Mouse (Mus musculus) forebrain, embryonic 14.5 days (tissue): ENCODE measurements at regions not wholly inside any gene's neighbourhood (a gene's known extent, or its start where the extent isn't known, plus 50 kb on each side); places are given as distances from the start of the nearest gene placed in this dataset.

Experiments
- ATAC-seq: fragments of 200-750 bp; cut with Nextera tagmentation; 2 replicates; pipeline ENCODE4 v1.8.0; 2017; ENCODE audit warnings: mild to moderate bottlenecking, moderate library complexity
- DNase-seq: peaks from one replicate; pipeline ENCODE4 v3.0.0-alpha.2; 2015; ENCODE audit warnings: low spot score
- H3K27ac ChIP-seq: fragments of 300-500 bp; sonication (generic); 2 replicates; pipeline ENCODE4 v1.5.1; 2014; ENCODE audit warnings: low read depth, mild to moderate bottlenecking, control low read depth, low read length, moderate library complexity
- H3K27me3 ChIP-seq: fragments of 300-500 bp; sonication (generic); replicated peaks from 2 replicates; pipeline ENCODE4 v1.6.1; 2014; ENCODE audit warnings: low read length, control low read depth, mixed read lengths; ENCODE audit not compliant: control insufficient read depth, insufficient read depth
- H3K36me3 ChIP-seq: fragments of 300-500 bp; sonication (generic); 2 replicates; pipeline ENCODE4 v1.6.1; 2014; ENCODE audit warnings: low read length, control low read depth; ENCODE audit not compliant: control insufficient read depth, insufficient read depth
- H3K4me1 ChIP-seq: fragments of 300-500 bp; sonication (generic); 2 replicates; pipeline ENCODE4 v1.6.1; 2014; ENCODE audit warnings: antibody characterized with exemption, low read length, control low read depth; ENCODE audit not compliant: control insufficient read depth, insufficient read depth
- H3K4me2 ChIP-seq: fragments of 300-500 bp; sonication (generic); 2 replicates; pipeline ENCODE4 v1.6.1; 2014; ENCODE audit warnings: mild to moderate bottlenecking, control low read depth, low read length
- H3K4me3 ChIP-seq: fragments of 300-500 bp; sonication (generic); 2 replicates; pipeline ENCODE4 v1.5.1; 2014; ENCODE audit warnings: low read depth, low read length, control low read depth
- H3K9ac ChIP-seq: fragments of 300-500 bp; sonication (generic); 2 replicates; pipeline ENCODE4 v1.6.1; 2014; ENCODE audit warnings: mild to moderate bottlenecking, low read length, control low read depth, moderate library complexity
- H3K9me3 ChIP-seq: fragments of 300-500 bp; sonication (generic); replicated peaks from 2 replicates; pipeline ENCODE4 v1.6.1; 2016; ENCODE audit warnings: low read length, control low read depth, mixed read lengths; ENCODE audit not compliant: control insufficient read depth
- WGBS: fragments of 180-500 bp; shearing (Covaris S2); extraction: QIAGEN DNeasy Blood & Tissue Kit; methylation state at CpG from one replicate; pipeline ENCODE4 v1.1.7; 2014; 5-methylcytosine and 5-hydroxymethylcytosine counted together

- Histone ChIP-seq H3K9ac (peak overlapping the region; percentile 48), H3K9me3 (no peaks in the 10 kb centered on the region), H3K4me2 (peak overlapping the region; percentile 32; the same call in 1 of the 2 replicates), H3K36me3 (no peaks in the 10 kb centered on the region), H3K4me3 (no peak overlapping the region), H3K4me1 (peaks cover 12% of the 10 kb centered on the region; the same call in 1 of the 2 replicates), H3K27ac (no peak overlapping the region), H3K27me3 (no peaks in the 10 kb centered on the region)
- WGBS, result 3% methylated on average over 17 of the region's 17 CpGs
- ATAC-seq (peak; percentile 60; the same call in 1 of the 2 replicates), DNase-seq (peak; percentile 59)
Measured at GRCm38 (mm10) chr2:178727930-178728793, 297.8 kb downstream of the Cdh26 start.

DNA sequence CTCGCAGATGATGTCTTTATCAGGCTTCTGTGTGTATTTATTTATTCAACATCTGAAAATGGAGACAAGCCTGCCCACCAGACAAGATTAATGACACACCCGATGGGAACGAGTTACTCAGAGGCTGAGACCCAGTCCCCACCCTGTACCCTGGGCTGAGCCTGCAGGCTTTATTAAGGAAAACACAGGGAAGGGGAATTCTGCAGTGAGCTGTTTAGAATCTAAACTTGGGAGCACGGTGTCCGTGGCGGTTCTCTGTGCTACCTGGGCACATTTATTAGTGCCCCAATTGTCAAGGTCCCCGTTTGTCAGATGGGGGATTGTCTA is 298.4 kb downstream of the Cdh26 start:
- peaks cover 12% of the 10 kb centered on the region; the same call in 1 of the 2 replicates for H3K4me1 ChIP-seq
- H3K36me3 ChIP-seq, result no peaks in the 10 kb centered on the region
- no peaks in the 10 kb centered on the region for H3K27me3 ChIP-seq
- peak overlapping the region; percentile 48 for H3K9ac ChIP-seq
- H3K9me3 ChIP-seq, result no peaks in the 10 kb centered on the region
- H3K27ac ChIP-seq, result no peak overlapping the region
- H3K4me3 ChIP-seq, result no peak overlapping the region
- peak overlapping the region; percentile 32; the same call in 1 of the 2 replicates for H3K4me2 ChIP-seq
- DNase-seq (no peak), ATAC-seq (no peak)
- 6% methylated on average over 7 of the region's 7 CpGs for WGBS

DNA sequence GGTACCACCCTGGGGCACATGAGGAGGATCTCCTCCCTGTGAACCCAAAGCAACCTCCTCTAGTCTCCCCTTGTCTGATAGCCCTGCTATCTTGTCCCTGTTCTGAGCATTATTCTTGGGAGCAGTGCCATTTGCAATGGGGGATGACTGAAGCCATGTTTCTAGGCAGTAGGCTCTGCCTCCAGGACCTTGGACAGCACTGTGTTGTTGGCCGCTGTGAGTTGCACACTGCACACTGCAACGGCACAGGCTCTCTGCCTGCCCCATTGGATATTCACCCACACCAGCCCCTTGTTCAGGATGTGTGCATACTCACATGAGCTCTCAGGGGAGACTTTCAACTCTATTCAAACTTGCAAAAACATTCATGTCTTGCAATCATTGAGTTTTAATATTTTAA is 304.8 kb downstream of the Cdh26 start:
- Histone ChIP-seq H3K36me3 (no peaks in the 10 kb centered on the region), H3K4me3 (no peak overlapping the region), H3K27ac (no peak overlapping the region), H3K4me2 (no peak overlapping the region), H3K9me3 (no peaks in the 10 kb centered on the region), H3K27me3 (no peaks in the 10 kb centered on the region), H3K4me1 (no peaks in the 10 kb centered on the region), H3K9ac (no peak overlapping the region)
- ATAC-seq (no peak), DNase-seq (peak; percentile 27)
- 18% methylated on average over 2 of the region's 2 CpGs for WGBS

GRCm38 (mm10) chr2:178744617-178745016 is 314.3 kb downstream of the Cdh26 start:
- H3K27ac ChIP-seq, result no peak overlapping the region
- no peak overlapping the region for H3K4me2 ChIP-seq
- WGBS, result 75% methylated on average over 4 of the region's 4 CpGs
- H3K4me1 ChIP-seq, result peaks cover 3% of the 10 kb centered on the region; the same call in 1 of the 2 replicates
- no peak overlapping the region for H3K9ac ChIP-seq
- H3K4me3 ChIP-seq, result no peak overlapping the region
- DNase-seq (no peak), ATAC-seq (0 out of 2 replicates have a peak, but pooled peaks have one; percentile 26)
- no peaks in the 10 kb centered on the region for H3K27me3 ChIP-seq
- no peaks in the 10 kb centered on the region for H3K9me3 ChIP-seq
- H3K36me3 ChIP-seq, result no peaks in the 10 kb centered on the region

DNA sequence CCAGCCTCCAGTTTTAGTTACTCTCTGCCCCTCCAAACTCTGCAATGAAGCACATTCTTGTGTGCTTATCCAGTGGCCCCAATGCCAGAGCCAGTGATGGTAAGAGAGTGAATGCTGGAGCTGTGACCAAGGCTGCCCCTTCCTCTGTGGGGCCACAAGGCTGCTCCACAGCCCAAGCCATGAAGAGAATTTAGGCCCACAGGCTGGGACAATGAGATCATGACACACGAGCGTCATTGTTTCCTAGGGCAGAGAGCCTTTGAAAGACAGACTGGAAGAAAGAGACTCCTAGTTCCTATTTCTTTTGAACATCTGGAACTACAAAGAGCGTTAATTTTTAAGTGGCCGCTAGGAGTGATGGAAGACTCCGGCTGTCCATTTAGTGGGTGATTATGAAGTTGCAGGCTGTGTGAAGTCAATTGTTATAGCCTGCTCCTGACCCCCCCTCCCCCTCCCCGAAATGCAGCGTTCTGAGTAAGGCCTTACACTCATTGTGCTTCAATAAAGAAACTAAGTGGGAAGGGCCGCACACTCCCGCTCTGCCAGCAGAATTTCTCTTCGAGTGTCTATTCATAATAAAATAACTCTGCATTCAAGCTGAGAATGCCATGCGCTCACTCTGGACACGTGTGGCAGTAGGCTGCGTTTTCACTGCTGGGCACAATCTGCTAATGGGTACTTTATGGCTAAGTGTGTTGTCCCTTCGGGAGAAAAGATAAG is 315.1 kb downstream of the Cdh26 start:
- Histone ChIP-seq H3K9ac (no peak overlapping the region), H3K9me3 (no peaks in the 10 kb centered on the region), H3K27me3 (no peaks in the 10 kb centered on the region), H3K4me1 (peaks cover 3% of the 10 kb centered on the region; the same call in 1 of the 2 replicates), H3K4me3 (no peak overlapping the region), H3K27ac (no peak overlapping the region), H3K4me2 (0 out of 2 replicates have a peak overlapping the region, but pooled peaks have one; percentile 10), H3K36me3 (no peaks in the 10 kb centered on the region)
- peak; percentile 75 for ATAC-seq
- peak; percentile 62 for DNase-seq
- 16% methylated on average over 14 of the region's 14 CpGs for WGBS

GRCm38 (mm10) chr2:178751247-178751646 is 320.9 kb downstream of the Cdh26 start:
- DNase-seq (no peak), ATAC-seq (no peak)
- no peaks in the 10 kb centered on the region for H3K4me1 ChIP-seq
- H3K4me3 ChIP-seq, result no peak overlapping the region
- H3K9ac ChIP-seq, result no peak overlapping the region
- H3K9me3 ChIP-seq, result no peaks in the 10 kb centered on the region
- H3K36me3 ChIP-seq, result no peaks in the 10 kb centered on the region
- H3K27me3 ChIP-seq, result no peaks in the 10 kb centered on the region
- WGBS, result 88% methylated on average over 1 of the region's 1 CpGs
- H3K4me2 ChIP-seq, result no peak overlapping the region
- no peak overlapping the region for H3K27ac ChIP-seq

DNA sequence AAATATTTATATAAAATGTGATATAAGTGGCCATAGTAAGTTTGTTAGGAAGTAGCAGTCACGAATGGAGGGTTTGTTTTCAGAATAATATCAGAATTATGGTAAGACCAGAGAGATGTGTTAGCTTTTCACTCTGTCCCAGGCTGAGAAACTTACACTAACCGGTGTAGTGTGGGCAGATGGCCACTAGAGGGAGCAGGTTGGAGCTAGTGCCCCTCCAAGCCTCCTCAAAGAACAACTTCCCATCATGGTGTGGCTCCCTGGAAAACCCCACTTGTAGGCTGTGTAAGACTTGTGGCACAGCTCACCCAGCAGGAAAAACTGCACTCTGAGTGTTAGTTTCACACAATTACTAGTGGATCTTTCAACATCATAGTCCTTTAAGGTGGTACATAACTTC is 328.0 kb downstream of the Cdh26 start:
- ATAC-seq (peak; percentile 58; the same call in 1 of the 2 replicates), DNase-seq (peak; percentile 78)
- Histone ChIP-seq H3K9me3 (no peaks in the 10 kb centered on the region), H3K9ac (no peak overlapping the region), H3K36me3 (no peaks in the 10 kb centered on the region), H3K4me1 (no peaks in the 10 kb centered on the region), H3K27me3 (no peaks in the 10 kb centered on the region), H3K4me2 (no peak overlapping the region), H3K27ac (no peak overlapping the region), H3K4me3 (no peak overlapping the region)
- WGBS, result 1% methylated on average over 2 of the region's 2 CpGs

DNA sequence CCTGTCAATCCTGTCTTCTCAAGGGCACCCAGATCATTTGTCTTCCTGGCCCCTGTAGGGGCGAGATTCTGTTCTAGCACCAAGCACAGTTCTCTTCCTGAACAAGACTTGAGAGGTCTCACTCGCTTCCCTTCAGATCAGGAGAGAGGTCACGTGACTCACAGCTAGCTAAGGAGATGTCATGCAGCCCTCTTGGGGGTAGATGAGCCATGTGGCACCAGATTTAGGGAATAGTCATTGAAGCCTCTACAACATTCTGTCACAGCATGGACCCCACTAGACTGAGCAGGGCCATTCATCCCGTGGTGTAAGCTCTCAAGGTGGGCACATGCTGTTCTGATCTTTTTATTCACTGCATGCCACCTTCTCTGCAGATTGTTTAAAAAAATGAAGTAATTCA is 338.2 kb downstream of the Cdh26 start:
- Histone ChIP-seq H3K27ac (no peak overlapping the region), H3K9me3 (no peaks in the 10 kb centered on the region), H3K9ac (no peak overlapping the region), H3K4me2 (no peak overlapping the region), H3K4me3 (no peak overlapping the region), H3K27me3 (no peaks in the 10 kb centered on the region), H3K36me3 (no peaks in the 10 kb centered on the region), H3K4me1 (0 out of 2 replicates have a peak, but pooled peaks cover 3% of the 10 kb centered on the region)
- ATAC-seq (no peak), DNase-seq (no peak)
- 73% methylated on average over 4 of the region's 4 CpGs for WGBS

GRCm38 (mm10) chr2:178769001-178769400 is 338.7 kb downstream of the Cdh26 start:
- 92% methylated on average over 4 of the region's 4 CpGs for WGBS
- Histone ChIP-seq H3K4me2 (no peak overlapping the region), H3K9ac (no peak overlapping the region), H3K27ac (no peak overlapping the region), H3K4me1 (0 out of 2 replicates have a peak, but pooled peaks cover 3% of the 10 kb centered on the region), H3K27me3 (no peaks in the 10 kb centered on the region), H3K9me3 (no peaks in the 10 kb centered on the region), H3K4me3 (no peak overlapping the region), H3K36me3 (no peaks in the 10 kb centered on the region)
- ATAC-seq, result no peak
- DNase-seq, result no peak
